Mouse (Mus musculus): ENCODE results near the gene Atxn7l3. TPM values are rescaled to one million over a fixed set of nuclear protein-coding genes. Genes with fewer than 3 reads are reported as not detected.
"Not testable (repeated sequence)": the region's sequence is repeated elsewhere in the genome, so short reads cannot be mapped to it uniquely, and the experiment has no call there.

Gene Atxn7l3
- polyA plus RNA-seq, 1 experiment from 2014 or later: 25.0 TPM

- Histone ChIP-seq H3K4me3 (no peak overlapping the region), H3K9me3 (no peaks in the 10 kb centered on the region), H3K36me3 (peaks cover 75% of the 10 kb centered on the region), H3K9ac (no peak overlapping the region), H3K4me2 (replicated peaks) (no peak overlapping the region), H3K4me1 (peaks cover 21% of the 10 kb centered on the region), H3K27me3 (no peaks in the 10 kb centered on the region), H3K27ac (peak overlapping the region; percentile 30; the same call in 1 of the 2 replicates)
- 49% methylated on average over 6 of the region's 6 CpGs for WGBS
- ATAC-seq (ENCODE audit: insufficient number of reproducible peaks, insufficient read depth, low FRiP score, low TSS enrichment): no peak
Observed at GRCm38 (mm10) chr11:102289511-102290100, 6.8 kb downstream of the Atxn7l3 start.

GRCm38 (mm10) chr11:102288913-102289312 is 7.5 kb downstream of the Atxn7l3 start:
- Histone ChIP-seq H3K9ac (no peak overlapping the region), H3K9me3 (no peaks in the 10 kb centered on the region), H3K27ac (no peak overlapping the region), H3K4me1 (peaks cover 14% of the 10 kb centered on the region), H3K36me3 (peaks cover 68% of the 10 kb centered on the region), H3K27me3 (no peaks in the 10 kb centered on the region), H3K4me3 (no peak overlapping the region), H3K4me2 (replicated peaks) (no peak overlapping the region)
- WGBS: 61% methylated on average over 2 of the region's 2 CpGs
- no peak for ATAC-seq (ENCODE audit: insufficient number of reproducible peaks, insufficient read depth, low FRiP score, low TSS enrichment)

- WGBS: 87% methylated on average over 8 of the region's 8 CpGs
- no peak for ATAC-seq (ENCODE audit: insufficient number of reproducible peaks, insufficient read depth, low FRiP score, low TSS enrichment)
Observed at GRCm38 (mm10) chr11:102288027-102288804, 8.2 kb downstream of the Atxn7l3 start.

GRCm38 (mm10) chr11:102287485-102287884 is 8.9 kb downstream of the Atxn7l3 start:
- Histone ChIP-seq H3K4me2 (replicated peaks) (no peak overlapping the region), H3K27ac (no peak overlapping the region), H3K36me3 (peaks cover 54% of the 10 kb centered on the region), H3K9ac (no peak overlapping the region), H3K4me1 (peaks cover 13% of the 10 kb centered on the region), H3K9me3 (no peaks in the 10 kb centered on the region), H3K27me3 (no peaks in the 10 kb centered on the region), H3K4me3 (no peak overlapping the region)
- WGBS: 88% methylated on average over 8 of the region's 8 CpGs
- no peak for ATAC-seq (ENCODE audit: insufficient number of reproducible peaks, insufficient read depth, low FRiP score, low TSS enrichment)

More at GRCm38 (mm10) chr11:102288027-102288804, 8.2 kb downstream of the Atxn7l3 start:
- H3K27ac ChIP-seq: no peak overlapping the region
- H3K9ac ChIP-seq: no peak overlapping the region
- H3K4me1 ChIP-seq: peaks cover 13% of the 10 kb centered on the region
- no peaks in the 10 kb centered on the region for H3K27me3 ChIP-seq
- peaks cover 61% of the 10 kb centered on the region for H3K36me3 ChIP-seq
- no peak overlapping the region for H3K4me3 ChIP-seq
- H3K4me2 ChIP-seq (replicated peaks): no peak overlapping the region
- no peaks in the 10 kb centered on the region for H3K9me3 ChIP-seq

GRCm38 (mm10) chr11:102285095-102285834 is 11.2 kb downstream of the Atxn7l3 start:
- Histone ChIP-seq H3K4me3 (peak overlapping the region; percentile 73), H3K27me3 (no peaks in the 10 kb centered on the region), H3K9ac (peak overlapping the region; percentile 76), H3K27ac (peak overlapping the region; percentile 47), H3K9me3 (no peaks in the 10 kb centered on the region), H3K4me2 (replicated peaks) (peak overlapping the region; percentile 65), H3K4me1 (peaks cover 13% of the 10 kb centered on the region), H3K36me3 (peaks cover 32% of the 10 kb centered on the region)
- WGBS: 5% methylated on average over 31 of the region's 31 CpGs
- ATAC-seq (ENCODE audit: insufficient number of reproducible peaks, insufficient read depth, low FRiP score, low TSS enrichment): peak; percentile 60

GRCm38 (mm10) chr11:102284501-102285094 is 11.8 kb downstream of the Atxn7l3 start, which contains the start of gene Tmub2:
Gene Tmub2, plus strand, starts transcription at chr11:102284931.
- no peaks in the 10 kb centered on the region for H3K27me3 ChIP-seq
- H3K4me1 ChIP-seq: peaks cover 13% of the 10 kb centered on the region
- peak within 1 kb of the TSS; percentile 76 for H3K9ac ChIP-seq
- under 1% methylated on average over 32 of the region's 32 CpGs for WGBS
- no peaks in the 10 kb centered on the region for H3K9me3 ChIP-seq
- peak within 1 kb of the TSS; percentile 65 for H3K4me2 ChIP-seq (replicated peaks)
- H3K4me3 ChIP-seq: peak within 1 kb of the TSS; percentile 73
- peak within 1 kb of the TSS; percentile 47 for H3K27ac ChIP-seq
- H3K36me3 ChIP-seq: peaks cover 25% of the 10 kb centered on the region
- peak; percentile 72 for ATAC-seq (ENCODE audit: insufficient number of reproducible peaks, insufficient read depth, low FRiP score, low TSS enrichment)

- Histone ChIP-seq H3K36me3 (peaks cover 18% of the 10 kb centered on the region), H3K4me1 (peaks cover 13% of the 10 kb centered on the region), H3K27ac (peak overlapping the region; percentile 47; the same call in 1 of the 2 replicates), H3K9me3 (no peaks in the 10 kb centered on the region), H3K4me3 (0 out of 2 replicates have a peak overlapping the region, but pooled peaks have one; percentile 73), H3K4me2 (replicated peaks) (peak overlapping the region; percentile 65), H3K27me3 (no peaks in the 10 kb centered on the region), H3K9ac (no peak overlapping the region)
- no peak for ATAC-seq (ENCODE audit: insufficient number of reproducible peaks, insufficient read depth, low FRiP score, low TSS enrichment)
- WGBS: 88% methylated on average over 6 of the region's 6 CpGs
Observed at GRCm38 (mm10) chr11:102283922-102284321, 12.5 kb downstream of the Atxn7l3 start.

- not testable (repeated sequence) for H3K27ac ChIP-seq; H3K36me3 ChIP-seq; H3K9me3 ChIP-seq; H3K9ac ChIP-seq; H3K4me2 ChIP-seq (replicated peaks); H3K27me3 ChIP-seq; ATAC-seq (ENCODE audit: insufficient number of reproducible peaks, insufficient read depth, low FRiP score, low TSS enrichment); H3K4me3 ChIP-seq
- 84% methylated on average over 6 of the region's 6 CpGs for WGBS
- H3K4me1 ChIP-seq: peaks cover 14% of the 10 kb centered on the region; the same call in 1 of the 2 replicates
Observed at GRCm38 (mm10) chr11:102280267-102280666, 16.2 kb downstream of the Atxn7l3 start.

GRCm38 (mm10) chr11:102279595-102279994 is 16.8 kb downstream of the Atxn7l3 start:
- Histone ChIP-seq H3K4me1 (peaks cover 14% of the 10 kb centered on the region; the same call in 1 of the 2 replicates), H3K27ac (no peak overlapping the region), H3K4me2 (replicated peaks) (no peak overlapping the region), H3K27me3 (peaks cover 8% of the 10 kb centered on the region; the same call in 1 of the 2 replicates), H3K36me3 (no peaks in the 10 kb centered on the region), H3K4me3 (no peak overlapping the region), H3K9ac (no peak overlapping the region), H3K9me3 (no peaks in the 10 kb centered on the region)
- WGBS: 89% methylated on average over 3 of the region's 3 CpGs
- no peak for ATAC-seq (ENCODE audit: insufficient number of reproducible peaks, insufficient read depth, low FRiP score, low TSS enrichment)

- H3K9ac ChIP-seq: no peak overlapping the region
- no peak overlapping the region for H3K27ac ChIP-seq
- no peaks in the 10 kb centered on the region for H3K36me3 ChIP-seq
- H3K27me3 ChIP-seq: peaks cover 8% of the 10 kb centered on the region; the same call in 1 of the 2 replicates
- H3K4me2 ChIP-seq (replicated peaks): no peak overlapping the region
- ATAC-seq (ENCODE audit: insufficient number of reproducible peaks, insufficient read depth, low FRiP score, low TSS enrichment): no peak
- WGBS: 50% methylated on average over 10 of the region's 12 CpGs
- peaks cover 14% of the 10 kb centered on the region; the same call in 1 of the 2 replicates for H3K4me1 ChIP-seq
- H3K9me3 ChIP-seq: no peaks in the 10 kb centered on the region
- no peak overlapping the region for H3K4me3 ChIP-seq
Observed at GRCm38 (mm10) chr11:102277754-102278153, 18.7 kb downstream of the Atxn7l3 start.

GRCm38 (mm10) chr11:102276411-102276915 is 20.0 kb downstream of the Atxn7l3 start:
- Histone ChIP-seq H3K9me3 (no peaks in the 10 kb centered on the region), H3K9ac (peak overlapping the region; percentile 60), H3K4me1 (peaks cover 14% of the 10 kb centered on the region; the same call in 1 of the 2 replicates), H3K36me3 (no peaks in the 10 kb centered on the region), H3K4me2 (replicated peaks) (peak overlapping the region; percentile 87), H3K4me3 (peak overlapping the region; percentile 41), H3K27me3 (peaks cover 8% of the 10 kb centered on the region; the same call in 1 of the 2 replicates), H3K27ac (0 out of 2 replicates have a peak overlapping the region, but pooled peaks have one; percentile 46)
- WGBS: under 1% methylated on average over 33 of the region's 33 CpGs
- ATAC-seq (ENCODE audit: insufficient number of reproducible peaks, insufficient read depth, low FRiP score, low TSS enrichment): peak; percentile 77
